Mouse (Mus musculus) adrenal gland, postnatal 36 days (tissue): ENCODE measurements around the gene Pou4f1. TPM values are rescaled to one million over a fixed set of nuclear protein-coding genes. Genes with fewer than 3 reads are reported as not detected.

Experiments used
- DNase-seq, 2 experiments: peaks; one replicate each; pipeline ENCODE4 v3.0.0; 2021; ENCODE audit warnings: mixed read lengths in 1 of 2
- total RNA-seq, 2 experiments: library from RNA; stranded (reverse); gene quantifications; 2 replicates each; pipeline ENCODE4 v1.2.3; 2021

The Pou4f1 gene
- total RNA-seq, 2 experiments from 2014 or later = 0.10 to 0.33 TPM

DNA sequence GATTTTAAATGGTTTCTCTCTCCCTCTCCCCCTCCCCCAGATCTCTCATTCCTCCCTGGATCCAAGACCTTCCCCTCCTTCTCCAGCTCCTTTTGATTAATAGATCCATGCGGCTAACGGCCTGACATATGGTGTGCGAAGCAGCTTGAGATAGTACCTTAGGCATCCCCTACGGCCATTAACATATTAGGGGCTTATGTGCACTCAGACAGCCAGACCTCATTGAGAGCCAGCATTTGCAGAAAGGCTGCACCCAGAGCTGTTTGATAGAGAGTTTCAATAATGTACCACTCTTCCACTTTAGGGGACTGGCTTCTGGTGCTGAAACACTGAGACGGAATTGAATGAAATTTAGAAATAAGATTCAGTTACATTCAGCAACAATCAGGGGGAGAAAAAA lies 10.8 kb downstream of the Pou4f1 start:
- DNase-seq = no peak

GRCm38 (mm10) chr14:104453824-104454223 lies 14.0 kb downstream of the Pou4f1 start:
- peak; percentile 69 to 78 for DNase-seq

DNA sequence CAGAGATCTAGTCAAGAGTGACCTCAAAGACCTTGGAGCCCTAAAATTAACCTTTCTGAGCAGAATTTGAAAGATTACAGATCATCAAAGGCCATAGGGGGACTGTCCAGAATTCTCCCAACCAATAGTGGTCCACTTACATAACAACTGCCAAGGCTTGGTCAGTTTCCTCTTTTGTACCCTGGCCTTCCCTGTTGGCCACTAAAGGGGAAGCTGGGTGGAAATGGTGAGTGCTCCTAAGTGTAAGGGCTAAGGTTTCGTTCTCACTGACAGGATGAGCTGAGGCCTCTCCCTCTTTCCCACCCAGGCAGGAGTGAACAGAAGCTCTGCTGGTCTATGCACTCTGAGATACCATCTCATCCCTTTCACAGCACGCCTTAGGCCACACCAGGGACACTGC lies 33.5 kb downstream of the Pou4f1 start:
- no peak for DNase-seq

DNA sequence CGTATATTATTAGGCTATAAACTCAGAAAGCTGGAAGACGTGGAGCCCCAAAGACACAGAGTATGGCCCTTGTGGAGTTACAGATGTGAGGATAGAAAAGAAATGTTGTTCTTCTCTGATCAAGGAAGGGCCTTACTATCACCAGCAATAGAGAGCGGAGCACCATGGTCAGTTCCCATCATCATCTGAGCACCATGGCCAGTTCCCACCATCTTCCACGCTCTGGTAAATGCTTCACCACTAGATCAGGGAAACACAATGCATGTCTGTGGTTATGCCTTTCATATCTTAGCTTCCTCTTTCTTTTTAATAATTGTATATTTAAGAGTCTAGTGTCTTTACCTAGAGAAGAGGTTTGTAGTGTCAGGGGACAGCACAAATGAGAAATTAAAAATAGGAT lies 37.0 kb downstream of the Pou4f1 start:
- DNase-seq = no peak

DNA sequence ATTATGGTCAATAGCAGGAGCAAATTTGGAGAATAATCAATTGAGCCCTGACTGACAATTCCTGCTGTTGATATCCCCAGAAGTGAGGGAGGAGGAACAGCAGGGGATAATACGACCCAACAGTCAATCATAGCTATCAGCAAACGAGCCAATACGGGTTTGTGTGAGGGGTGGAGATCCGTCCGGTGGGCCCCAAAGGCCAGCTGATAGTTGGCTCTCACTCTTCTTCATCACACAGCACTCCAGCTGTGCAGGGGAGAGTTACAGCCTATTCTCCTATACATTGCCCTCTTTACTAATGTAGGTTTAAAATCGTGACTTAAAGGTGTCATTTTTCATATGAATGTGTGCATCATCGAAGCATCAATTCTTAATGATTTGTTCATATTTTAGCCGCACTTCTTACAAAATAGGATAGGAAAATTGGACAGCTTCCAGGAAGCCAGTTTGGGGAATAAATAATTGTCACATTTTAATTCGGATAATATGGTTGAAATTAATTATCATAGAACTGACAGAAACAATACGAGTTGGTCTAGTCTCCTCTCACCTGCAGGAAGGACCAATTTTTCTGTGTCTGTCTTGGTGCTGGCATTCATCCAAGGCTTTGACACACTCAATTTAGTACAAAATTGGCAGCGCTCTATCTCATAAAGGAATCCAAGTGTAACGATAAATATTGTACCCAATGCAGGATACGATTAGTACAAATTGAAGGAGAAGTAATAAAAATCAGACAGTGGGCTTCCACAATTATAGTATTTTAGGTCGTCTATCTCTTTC lies 43.9 kb downstream of the Pou4f1 start:
- no peak for DNase-seq

Other genes with a start within 250 kb of the Pou4f1 start
- gene Rnf219, start 54.6 kb upstream of the Pou4f1 start, total RNA-seq = 1 to 10 TPM; 6.5 to 8.0 TPM